Mouse (Mus musculus): Measurements from ENCODE around the gene Slc44a2. TPM values are rescaled to one million over a fixed set of nuclear protein-coding genes. Genes with fewer than 3 reads are reported as not detected.

Gene Slc44a2
- polyA plus RNA-seq, 1 experiment from 2014 or later = 116 TPM

DNA sequence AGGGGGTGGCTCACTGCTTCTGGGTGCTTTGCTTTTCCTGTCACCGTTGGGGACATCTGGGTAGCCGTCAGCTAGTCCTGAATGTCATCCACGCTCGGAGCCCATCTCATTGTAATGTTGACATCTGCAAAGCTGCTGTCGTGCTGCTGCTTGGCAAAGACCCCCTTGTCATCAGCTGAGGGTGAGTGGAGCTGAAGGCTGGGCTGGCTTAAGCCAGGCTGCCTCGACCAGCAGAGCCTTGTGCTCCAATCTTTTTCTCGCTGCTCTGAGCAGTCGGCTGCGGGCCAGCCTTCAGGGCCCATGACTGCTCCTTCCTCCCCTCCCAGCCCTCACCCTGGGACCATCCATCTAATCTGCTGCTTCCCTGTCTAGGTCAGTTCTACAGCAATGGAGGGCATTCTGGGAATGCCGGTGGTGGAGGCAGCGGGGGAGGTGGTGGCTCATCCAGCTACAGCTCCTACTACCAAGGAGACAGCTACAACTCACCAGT, 82.3 kb downstream of the Slc44a2 start:
- no peak for ATAC-seq (ENCODE audit: insufficient read depth, low FRiP score)
- WGBS = 84% methylated on average over 11 of the region's 11 CpGs
- Histone ChIP-seq H3K27ac (ENCODE audit: low read length) (no peak overlapping the region), H3K36me3 (ENCODE audit: control insufficient read depth, insufficient read depth, low read length) (peaks cover 36% of the 10 kb centered on the region), H3K9me3 (replicated peaks; ENCODE audit: control insufficient read depth, low read length) (no peaks in the 10 kb centered on the region), H3K27me3 (ENCODE audit: control insufficient read depth, insufficient read depth, low read length) (no peaks in the 10 kb centered on the region), H3K4me1 (ENCODE audit: control insufficient read depth, insufficient read depth, low read length) (no peaks in the 10 kb centered on the region), H3K9ac (ENCODE audit: low read length) (no peak overlapping the region), H3K4me3 (replicated peaks; ENCODE audit: low read length) (no peak overlapping the region), H3K4me2 (ENCODE audit: low read depth, low read length) (no peak overlapping the region)

DNA sequence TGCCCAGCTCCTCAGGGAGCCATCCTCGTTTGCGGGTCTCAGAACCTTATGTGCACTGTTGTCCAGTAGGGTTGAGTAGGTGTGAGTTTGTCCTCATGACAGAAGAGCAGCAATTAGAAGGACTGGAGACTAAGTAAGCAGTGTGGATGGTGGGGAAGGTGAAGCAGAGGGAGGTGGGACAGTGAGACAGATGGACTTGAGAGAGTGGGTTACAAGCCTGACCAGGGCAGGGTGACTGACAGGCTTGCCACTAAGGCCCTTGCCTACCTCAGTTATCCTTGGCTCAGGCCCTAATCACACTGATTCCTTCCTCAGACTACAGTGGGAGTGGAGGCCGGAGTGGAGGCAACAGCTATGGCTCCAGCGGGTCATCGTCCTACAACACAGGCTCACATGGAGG, 83.2 kb downstream of the Slc44a2 start:
- Histone ChIP-seq H3K4me2 (ENCODE audit: low read depth, low read length) (no peak overlapping the region), H3K27ac (ENCODE audit: low read length) (no peak overlapping the region), H3K9ac (ENCODE audit: low read length) (no peak overlapping the region), H3K4me3 (replicated peaks; ENCODE audit: low read length) (no peak overlapping the region), H3K27me3 (ENCODE audit: control insufficient read depth, insufficient read depth, low read length) (no peaks in the 10 kb centered on the region), H3K36me3 (ENCODE audit: control insufficient read depth, insufficient read depth, low read length) (peaks cover 34% of the 10 kb centered on the region), H3K4me1 (ENCODE audit: control insufficient read depth, insufficient read depth, low read length) (no peaks in the 10 kb centered on the region), H3K9me3 (replicated peaks; ENCODE audit: control insufficient read depth, low read length) (no peaks in the 10 kb centered on the region)
- 96% methylated on average over 5 of the region's 5 CpGs for WGBS
- ATAC-seq (ENCODE audit: insufficient read depth, low FRiP score) = no peak

Other genes with a start within 250 kb of the Slc44a2 start
- 0.26 and 0.49 TPM in 2 replicates for gene Gm49373, start 247.6 kb upstream of the Slc44a2 start, polyA plus RNA-seq (2015; fragmentation: Nextera tagmentation; extraction: Ambion mirVana)
- gene Fdx1l, start 247.1 kb upstream of the Slc44a2 start, polyA plus RNA-seq (2015; fragmentation: Nextera tagmentation; extraction: Ambion mirVana) = 48.7 and 49.7 TPM in 2 replicates
- 1.2 and 2.1 TPM in 2 replicates for gene Gm38431, start 228.7 kb upstream of the Slc44a2 start, polyA plus RNA-seq (2015; fragmentation: Nextera tagmentation; extraction: Ambion mirVana)
- gene Raver1, start 228.7 kb upstream of the Slc44a2 start, polyA plus RNA-seq (2015; fragmentation: Nextera tagmentation; extraction: Ambion mirVana) = 40.3 and 40.8 TPM in 2 replicates
- gene Tyk2, start 189.5 kb upstream of the Slc44a2 start, polyA plus RNA-seq (2015; fragmentation: Nextera tagmentation; extraction: Ambion mirVana) = 16.7 and 18.2 TPM in 2 replicates
- gene Cdc37, start 170.7 kb upstream of the Slc44a2 start, polyA plus RNA-seq (2015; fragmentation: Nextera tagmentation; extraction: Ambion mirVana) = 250 TPM in 2 replicates
- gene Pde4a, start 155.0 kb upstream of the Slc44a2 start, polyA plus RNA-seq (2015; fragmentation: Nextera tagmentation; extraction: Ambion mirVana) = 4.7 TPM in 2 replicates
- gene Keap1, start 81.3 kb upstream of the Slc44a2 start, polyA plus RNA-seq (2015; fragmentation: Nextera tagmentation; extraction: Ambion mirVana) = 52.5 and 56.4 TPM in 2 replicates
- 1.8 and 2.0 TPM in 2 replicates for gene S1pr5, start 72.3 kb upstream of the Slc44a2 start, polyA plus RNA-seq (2015; fragmentation: Nextera tagmentation; extraction: Ambion mirVana)
- gene Atg4d, start 55.4 kb upstream of the Slc44a2 start, polyA plus RNA-seq (2015; fragmentation: Nextera tagmentation; extraction: Ambion mirVana) = 53.3 and 55.7 TPM in 2 replicates
- gene Kri1, start 32.7 kb upstream of the Slc44a2 start, polyA plus RNA-seq (2015; fragmentation: Nextera tagmentation; extraction: Ambion mirVana) = 15.2 and 18.2 TPM in 2 replicates
- 47.4 and 51.5 TPM in 2 replicates for gene Cdkn2d, start 29.3 kb upstream of the Slc44a2 start, polyA plus RNA-seq (2015; fragmentation: Nextera tagmentation; extraction: Ambion mirVana)
- gene Ap1m2, start 8.4 kb upstream of the Slc44a2 start, polyA plus RNA-seq (2015; fragmentation: Nextera tagmentation; extraction: Ambion mirVana) = 77.7 and 86.3 TPM in 2 replicates
- gene Ilf3, start 47.2 kb downstream of the Slc44a2 start, polyA plus RNA-seq (2015; fragmentation: Nextera tagmentation; extraction: Ambion mirVana) = 144 and 147 TPM in 2 replicates
- gene Qtrt1, start 91.1 kb downstream of the Slc44a2 start, polyA plus RNA-seq (2015; fragmentation: Nextera tagmentation; extraction: Ambion mirVana) = 51.1 and 51.4 TPM in 2 replicates
- 81.4 and 97.2 TPM in 2 replicates for gene Dnm2, start 104.2 kb downstream of the Slc44a2 start, polyA plus RNA-seq (2015; fragmentation: Nextera tagmentation; extraction: Ambion mirVana)
- 78.5 and 80.6 TPM in 2 replicates for gene Tmed1, start 189.6 kb downstream of the Slc44a2 start, polyA plus RNA-seq (2015; fragmentation: Nextera tagmentation; extraction: Ambion mirVana)
- 5.9 and 6.0 TPM in 2 replicates for gene AB124611, start 205.5 kb downstream of the Slc44a2 start, polyA plus RNA-seq (2015; fragmentation: Nextera tagmentation; extraction: Ambion mirVana)
- gene Carm1, start 226.2 kb downstream of the Slc44a2 start, polyA plus RNA-seq (2015; fragmentation: Nextera tagmentation; extraction: Ambion mirVana) = 15.6 and 16.1 TPM in 2 replicates

All from stomach, embryonic 16.5 days (tissue).